Mouse (Mus musculus) myocyte (in vitro differentiated cells): ENCODE measurements around the gene Map2k2.

Experiments
- CEBPB ChIP-seq: IDR thresholded peaks from 2 replicates; pipeline ENCODE4 v1.6.1; 2011; ENCODE audit warnings: mild to moderate bottlenecking, moderate library complexity; ENCODE audit not compliant: poor library complexity, insufficient read depth, severe bottlenecking
- E2F4 ChIP-seq: IDR thresholded peaks from one replicate; pipeline ENCODE4 v1.6.1; 2011; ENCODE audit warnings: mild to moderate bottlenecking, control low read depth, moderate library complexity; ENCODE audit not compliant: insufficient read depth
- MAX ChIP-seq: IDR thresholded peaks from one replicate; pipeline ENCODE4 v1.6.1; 2011; ENCODE audit warnings: low read depth, mild to moderate bottlenecking, control low read depth
- MYOD1 ChIP-seq, 3 experiments: IDR thresholded peaks; one replicate each; pipeline ENCODE4 v1.6.1; 2011; ENCODE audit warnings: control low read depth in 2 of 3, low read depth in 2 of 3, mild to moderate bottlenecking in 2 of 3, moderate library complexity in 1 of 3; ENCODE audit not compliant: insufficient read length in 2 of 3, control insufficient read depth in 1 of 3
- MYOG ChIP-seq, 3 experiments: IDR thresholded peaks; one replicate each; pipeline ENCODE4 v1.6.1; 2011; ENCODE audit warnings: control low read depth in 2 of 3, low read depth in 2 of 3, mild to moderate bottlenecking in 2 of 3; ENCODE audit not compliant: insufficient read length in 2 of 3, control insufficient read depth in 1 of 3, insufficient read depth in 1 of 3
- POLR2A ChIP-seq: IDR thresholded peaks from one replicate; pipeline ENCODE4 v1.6.1; 2011; ENCODE audit warnings: low read depth, mild to moderate bottlenecking, control low read depth, moderate library complexity; ENCODE audit not compliant: insufficient read length
- POLR2AphosphoS2 ChIP-seq: IDR thresholded peaks from one replicate; pipeline ENCODE4 v1.6.1; 2011; ENCODE audit warnings: low read depth, control low read depth; ENCODE audit not compliant: insufficient read length
- REST ChIP-seq: IDR thresholded peaks from one replicate; pipeline ENCODE4 v1.6.1; 2011; ENCODE audit warnings: mild to moderate bottlenecking, control low read depth, moderate library complexity; ENCODE audit not compliant: insufficient read depth, insufficient read length
- SRF ChIP-seq: IDR thresholded peaks from one replicate; pipeline ENCODE4 v1.6.1; 2011; ENCODE audit warnings: low read depth; ENCODE audit not compliant: control insufficient read depth, insufficient read length
- TCF12 ChIP-seq: IDR thresholded peaks from one replicate; pipeline ENCODE4 v1.6.1; 2011; ENCODE audit warnings: mild to moderate bottlenecking, control low read depth; ENCODE audit not compliant: poor library complexity, insufficient read depth, severe bottlenecking
- TCF3 ChIP-seq: IDR thresholded peaks from one replicate; pipeline ENCODE4 v1.6.1; 2011; ENCODE audit warnings: low read depth, control low read depth; ENCODE audit not compliant: insufficient read length
- USF1 ChIP-seq: IDR thresholded peaks from one replicate; pipeline ENCODE4 v1.6.1; 2011; ENCODE audit warnings: low read depth, mild to moderate bottlenecking, control low read depth, moderate library complexity

GRCm38 (mm10) chr10:81139529-81139846, 33.8 kb downstream of the Map2k2 start:
- TF ChIP-seq MYOG (IDR thresholded peaks at IDR 0.05; ENCODE audit: control insufficient read depth in 1 of 3, insufficient read depth in 1 of 3, insufficient read length in 2 of 3, low read depth in 2 of 3) (no peak), MYOD1 (IDR thresholded peaks at IDR 0.05; ENCODE audit: control insufficient read depth in 1 of 3, insufficient read length in 2 of 3, low read depth in 2 of 3) (no peak), TCF3 (no peak), MAX (no peak), POLR2A (no peak), POLR2AphosphoS2 (no peak), REST (no peak), CEBPB (no peak), SRF (no peak), USF1 (no peak), TCF12 (no peak), E2F4 (no peak)
